Mouse (Mus musculus): ENCODE results near the gene Gm20388. TPM values are rescaled to one million over a fixed set of nuclear protein-coding genes. Genes with fewer than 3 reads are reported as not detected.
A peak's percentile ranks its signal among the peaks of the same experiment; 100 is the strongest.

Gene Gm20388
- polyA plus RNA-seq, 2 experiments: 8.5 TPM; not detected in 1

DNA sequence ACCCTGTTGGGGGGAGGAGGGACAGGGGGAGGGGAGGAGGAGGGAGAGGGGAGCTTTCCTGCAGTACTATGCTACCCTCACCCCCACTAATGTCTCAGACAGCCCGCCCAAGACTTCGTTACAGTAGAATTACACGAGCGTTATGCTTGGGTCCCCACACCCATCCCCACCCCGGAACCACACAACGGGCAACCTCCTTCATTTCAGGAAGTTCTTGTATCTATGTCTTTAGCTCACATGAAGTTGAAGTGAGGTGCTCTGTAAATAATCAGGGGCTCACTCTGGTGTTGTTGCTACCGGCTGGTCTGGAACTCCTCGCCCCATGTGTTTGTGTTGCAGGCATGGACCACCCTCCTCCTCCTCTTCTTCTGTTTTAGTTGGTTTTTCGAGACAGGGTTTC is 2517.5 kb downstream of the Gm20388 start:
- Histone ChIP-seq H3K4me1 (replicated peaks; ENCODE audit: control insufficient read depth in 2 of 2, insufficient read depth in 2 of 2, low read length in 1 of 2) (peaks cover 3 to 15% of the 10 kb centered on the region in 2 experiments), H3K27me3 (ENCODE audit: control insufficient read depth, insufficient read depth, low read length) (no peaks in the 10 kb centered on the region), H3K4me3 (ENCODE audit: insufficient read depth in 1 of 2, low read depth in 2 of 2, low read length in 2 of 2) (no peak overlapping the region), H3K4me2 (ENCODE audit: low read depth) (no peak overlapping the region), H3K27ac (no peak overlapping the region), H3K9ac (replicated peaks) (no peak overlapping the region), H3K36me3 (replicated peaks; ENCODE audit: control insufficient read depth, insufficient read depth, low read depth) (no peaks in the 10 kb centered on the region), H3K9me3 (ENCODE audit: control insufficient read depth, low read length) (no peaks in the 10 kb centered on the region)
- 46% methylated on average over 9 of the region's 9 CpGs for WGBS (ENCODE audit: insufficient replicate concordance)
- TF ChIP-seq EP300 (IDR thresholded peaks at IDR 0.05; ENCODE audit: low read depth) (no peak), CTCF (IDR thresholded peaks at IDR 0.05; ENCODE audit: low read depth) (no peak)
- DNase-seq (ENCODE audit: low read depth in 3 of 3, low spot score in 3 of 3): no peak
- no peak for ATAC-seq (ENCODE audit: insufficient read depth)

DNA sequence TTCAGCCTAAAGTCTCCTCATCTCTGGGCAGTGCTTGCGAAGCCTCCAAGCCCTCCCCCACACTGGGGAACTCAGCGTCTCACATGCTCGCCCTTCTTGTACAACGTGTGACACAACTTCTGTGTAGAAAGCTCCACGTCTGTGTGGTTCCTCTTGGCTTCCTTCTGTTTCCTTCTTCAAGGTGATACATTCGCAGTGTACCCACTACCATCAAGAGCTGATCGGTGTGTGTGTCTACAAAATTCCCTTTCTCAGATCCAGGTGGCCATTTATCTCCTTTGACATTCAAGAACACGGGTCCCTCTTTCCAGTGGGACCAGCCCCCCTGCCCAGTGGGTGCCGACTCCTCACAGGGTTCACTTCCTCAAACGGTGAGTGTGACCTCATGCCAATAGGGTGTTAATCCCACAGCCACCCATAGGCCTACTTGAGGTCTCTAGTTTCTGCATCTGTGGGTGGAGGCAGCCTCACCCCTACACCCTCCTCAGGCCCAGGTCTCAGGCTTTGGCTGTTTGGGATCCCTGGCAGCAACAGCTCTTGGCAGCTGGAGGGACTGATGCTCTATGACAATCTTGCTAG is 2519.5 kb downstream of the Gm20388 start:
- no peak overlapping the region for H3K9ac ChIP-seq (replicated peaks)
- no peak for ATAC-seq (ENCODE audit: insufficient read depth)
- TF ChIP-seq EP300 (IDR thresholded peaks at IDR 0.05; ENCODE audit: low read depth): no peak
- TF ChIP-seq CTCF (IDR thresholded peaks at IDR 0.05; ENCODE audit: low read depth): no peak
- no peak overlapping the region for H3K4me2 ChIP-seq (ENCODE audit: low read depth)
- DNase-seq (ENCODE audit: low read depth in 3 of 3, low spot score in 3 of 3): peak in 1 of 3 experiments; percentile 39
- H3K4me1 ChIP-seq (replicated peaks; ENCODE audit: control insufficient read depth in 2 of 2, insufficient read depth in 2 of 2, low read length in 1 of 2): peaks cover 3 to 15% of the 10 kb centered on the region in 2 experiments
- 42% methylated on average over 10 of the region's 10 CpGs for WGBS (ENCODE audit: insufficient replicate concordance)
- H3K36me3 ChIP-seq (replicated peaks; ENCODE audit: control insufficient read depth, insufficient read depth, low read depth): no peaks in the 10 kb centered on the region
- no peak overlapping the region for H3K27ac ChIP-seq
- H3K27me3 ChIP-seq (ENCODE audit: control insufficient read depth, insufficient read depth, low read length): no peaks in the 10 kb centered on the region
- H3K4me3 ChIP-seq (ENCODE audit: insufficient read depth in 1 of 2, low read depth in 2 of 2, low read length in 2 of 2): no peak overlapping the region
- H3K9me3 ChIP-seq (ENCODE audit: control insufficient read depth, low read length): no peaks in the 10 kb centered on the region

DNA sequence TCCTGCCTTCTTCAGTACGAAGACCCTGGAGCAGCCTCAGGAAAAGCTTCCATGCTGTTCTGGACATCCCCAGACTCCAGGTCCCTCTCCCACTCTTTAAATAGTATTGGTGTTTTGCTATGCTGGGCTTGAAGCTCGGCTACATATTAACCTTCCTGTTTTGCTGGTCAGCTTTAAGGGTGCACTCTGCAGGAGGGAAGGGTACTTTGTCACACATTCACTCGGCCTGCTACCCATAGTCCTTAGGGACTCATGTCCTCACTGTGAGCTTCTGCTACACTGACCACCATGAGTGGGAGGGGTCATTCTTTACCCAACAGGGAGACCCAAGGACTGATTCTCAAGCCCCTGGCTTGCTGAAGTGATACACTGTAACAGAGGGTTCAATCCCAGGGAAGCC is 2520.0 kb downstream of the Gm20388 start:
- H3K4me1 ChIP-seq (replicated peaks; ENCODE audit: control insufficient read depth in 2 of 2, insufficient read depth in 2 of 2, low read length in 1 of 2): peaks cover 3 to 15% of the 10 kb centered on the region in 2 experiments
- no peaks in the 10 kb centered on the region for H3K27me3 ChIP-seq (ENCODE audit: control insufficient read depth, insufficient read depth, low read length)
- no peak overlapping the region for H3K27ac ChIP-seq
- no peak for TF ChIP-seq CTCF (IDR thresholded peaks at IDR 0.05; ENCODE audit: low read depth)
- TF ChIP-seq EP300 (IDR thresholded peaks at IDR 0.05; ENCODE audit: low read depth): no peak
- no peaks in the 10 kb centered on the region for H3K36me3 ChIP-seq (replicated peaks; ENCODE audit: control insufficient read depth, insufficient read depth, low read depth)
- 53% methylated on average over 3 of the region's 3 CpGs for WGBS (ENCODE audit: insufficient replicate concordance)
- no peak overlapping the region for H3K4me2 ChIP-seq (ENCODE audit: low read depth)
- H3K9me3 ChIP-seq (ENCODE audit: control insufficient read depth, low read length): no peaks in the 10 kb centered on the region
- H3K9ac ChIP-seq (replicated peaks): no peak overlapping the region
- H3K4me3 ChIP-seq (ENCODE audit: insufficient read depth in 1 of 2, low read depth in 2 of 2, low read length in 2 of 2): no peak overlapping the region
- ATAC-seq (ENCODE audit: insufficient read depth) (no peak), DNase-seq (ENCODE audit: low read depth in 3 of 3, low spot score in 3 of 3) (no peak)

DNA sequence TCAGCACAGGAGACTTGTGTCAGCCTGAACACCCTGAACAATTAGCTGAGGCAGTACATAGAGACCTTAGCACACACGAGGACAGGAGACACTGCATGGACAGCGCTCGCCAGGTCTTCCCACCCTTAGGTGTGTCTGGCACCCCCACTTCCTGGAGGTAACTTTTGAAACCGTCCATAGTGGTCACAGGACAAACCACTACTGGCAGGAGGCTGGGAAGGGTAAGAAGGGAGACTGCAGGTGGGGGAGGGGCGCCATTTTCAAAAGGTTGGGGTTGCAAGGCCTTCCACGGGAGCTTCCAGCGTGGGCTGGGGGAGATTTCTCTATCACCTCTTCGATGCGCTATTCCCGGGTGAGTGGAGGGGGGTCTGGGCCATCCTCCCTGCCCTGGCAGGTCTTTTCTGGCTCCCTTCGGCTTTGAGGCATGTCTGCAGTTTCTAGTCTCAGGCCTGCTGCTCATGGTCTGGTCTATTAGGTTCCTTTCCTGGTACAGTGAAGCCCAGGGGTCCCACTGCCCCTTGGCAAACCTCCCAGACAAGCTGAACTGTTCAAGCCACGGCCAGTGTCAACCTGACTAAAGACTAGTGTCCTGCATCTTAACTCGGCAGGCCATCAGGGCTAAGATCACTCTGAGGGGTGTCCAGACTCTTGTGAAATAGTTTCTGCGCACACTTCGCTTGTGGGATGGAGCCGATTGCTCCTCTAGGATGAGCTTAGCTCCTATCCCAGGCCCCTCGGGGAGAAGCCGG is 2521.2 kb downstream of the Gm20388 start:
- WGBS (ENCODE audit: insufficient replicate concordance): 20% methylated on average over 18 of the region's 18 CpGs
- Histone ChIP-seq H3K9me3 (ENCODE audit: control insufficient read depth, low read length) (no peaks in the 10 kb centered on the region), H3K9ac (replicated peaks) (peak overlapping the region; percentile 12; the same call in 1 of the 2 replicates), H3K4me3 (ENCODE audit: insufficient read depth in 1 of 2, low read depth in 2 of 2, low read length in 2 of 2) (peak overlapping the region; percentile 56), H3K36me3 (replicated peaks; ENCODE audit: control insufficient read depth, insufficient read depth, low read depth) (no peaks in the 10 kb centered on the region), H3K4me1 (replicated peaks; ENCODE audit: control insufficient read depth in 2 of 2, insufficient read depth in 2 of 2, low read length in 1 of 2) (peaks cover 3 to 15% of the 10 kb centered on the region in 2 experiments), H3K4me2 (ENCODE audit: low read depth) (peak overlapping the region; percentile 72), H3K27me3 (ENCODE audit: control insufficient read depth, insufficient read depth, low read length) (no peaks in the 10 kb centered on the region), H3K27ac (peak overlapping the region; percentile 6; the same call in 1 of the 2 replicates)
- DNase-seq (ENCODE audit: low read depth in 3 of 3, low spot score in 3 of 3) (no peak), ATAC-seq (ENCODE audit: insufficient read depth) (no peak; the same call in 1 of the 2 replicates)
- TF ChIP-seq CTCF (IDR thresholded peaks at IDR 0.05; ENCODE audit: low read depth) (no peak), EP300 (IDR thresholded peaks at IDR 0.05; ENCODE audit: low read depth) (no peak)

Measured in liver, embryonic 14.5 days (tissue).